Mouse (Mus musculus) stomach, postnatal 0 days (tissue): ENCODE measurements around the gene Spint2.

Source experiments
- CTCF ChIP-seq: IDR thresholded peaks from 2 replicates; pipeline ENCODE4 v1.5.1; 2016; ENCODE audit warnings: antibody characterized with exemption, low read depth, mild to moderate bottlenecking, moderate library complexity
- EP300 ChIP-seq: optimal IDR thresholded peaks from 2 replicates; pipeline ENCODE3; 2016; ENCODE audit warnings: antibody characterized with exemption

DNA sequence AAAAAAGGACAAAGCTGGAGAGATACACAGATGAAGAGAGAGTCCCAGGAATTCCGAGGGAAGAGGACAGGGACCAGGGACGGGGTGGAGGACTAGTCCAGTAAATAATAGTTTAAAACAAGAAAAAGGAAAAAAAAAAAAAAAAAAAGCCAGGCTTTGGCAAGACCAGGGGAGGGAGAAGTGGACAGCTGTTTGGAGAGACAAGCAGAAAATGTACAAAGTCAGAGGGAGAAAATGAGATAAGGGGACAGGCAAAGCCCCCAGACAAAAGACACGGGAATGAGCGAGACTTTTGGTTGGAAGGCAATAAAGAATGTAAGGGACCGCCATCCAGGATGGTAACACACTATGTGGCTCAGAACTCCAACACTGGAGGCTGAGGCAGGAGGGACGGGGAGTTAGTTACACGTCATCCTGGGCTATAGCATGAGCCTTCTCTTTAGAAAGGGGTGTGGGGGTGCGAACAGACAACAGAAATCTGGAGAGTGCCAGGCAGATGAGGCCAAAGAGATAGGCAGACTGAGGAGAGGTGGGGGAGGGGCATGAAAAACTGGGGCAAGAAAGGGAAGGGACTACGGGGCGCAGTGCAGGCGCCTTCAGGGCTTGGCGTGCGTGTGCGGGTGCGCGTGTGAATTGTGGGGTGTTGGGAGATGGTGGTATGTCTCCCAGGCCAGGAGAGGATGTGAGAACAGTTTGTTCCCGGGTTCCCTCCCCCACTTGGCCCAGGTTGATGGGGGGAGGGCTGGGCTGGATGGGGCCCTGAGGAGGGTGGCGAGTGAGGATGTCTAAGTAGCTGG lies 36.6 kb upstream of the Spint2 start:
- TF ChIP-seq CTCF = no peak
- TF ChIP-seq EP300 = peak; percentile 70
